Mouse (Mus musculus) retina, postnatal 1 day (tissue): ENCODE results near the gene Aaas.

Experiments used
- DNase-seq: peaks from one replicate; pipeline ENCODE4 v3.0.0-alpha.2; 2012

Gene Aaas

DNA sequence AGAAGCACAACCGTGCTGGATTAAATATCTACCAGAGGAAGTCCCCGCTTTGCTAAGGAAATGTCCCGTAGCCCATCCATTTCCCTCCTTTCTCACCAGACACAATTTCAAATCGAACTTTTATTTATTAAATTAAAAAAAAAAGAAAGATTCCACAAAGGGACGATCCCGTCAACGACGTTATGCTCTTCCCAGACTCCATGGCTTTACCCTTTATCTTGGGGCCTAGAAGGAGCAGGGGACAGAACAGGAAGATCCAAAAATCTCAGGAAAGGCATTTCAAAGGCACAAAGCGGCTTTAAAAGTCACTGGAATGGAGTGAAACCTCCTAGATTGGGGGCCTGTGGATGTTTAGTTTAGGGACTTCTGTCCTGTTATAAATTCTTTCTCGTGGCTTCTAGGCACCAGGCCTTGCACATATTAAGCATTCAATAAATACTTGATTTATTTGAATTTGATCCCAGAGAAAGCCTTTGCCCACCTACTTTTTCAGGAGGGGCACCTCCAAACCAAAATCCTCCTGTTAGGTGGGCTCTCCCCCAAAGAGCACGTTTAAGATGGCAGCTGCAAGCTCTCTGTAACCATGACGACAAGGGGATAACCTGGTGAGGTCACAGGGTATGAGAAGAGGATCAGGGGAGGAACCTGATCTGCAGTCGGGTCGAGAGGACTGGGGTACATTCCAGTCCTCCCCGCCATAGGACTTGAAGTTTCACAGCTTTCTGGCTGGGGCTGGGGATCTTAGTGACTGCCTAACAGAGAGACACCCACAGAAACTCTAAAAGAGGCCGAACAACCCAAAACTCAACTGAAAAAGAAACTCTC is 6.1 kb upstream of the Aaas start:
- no peak for DNase-seq

DNA sequence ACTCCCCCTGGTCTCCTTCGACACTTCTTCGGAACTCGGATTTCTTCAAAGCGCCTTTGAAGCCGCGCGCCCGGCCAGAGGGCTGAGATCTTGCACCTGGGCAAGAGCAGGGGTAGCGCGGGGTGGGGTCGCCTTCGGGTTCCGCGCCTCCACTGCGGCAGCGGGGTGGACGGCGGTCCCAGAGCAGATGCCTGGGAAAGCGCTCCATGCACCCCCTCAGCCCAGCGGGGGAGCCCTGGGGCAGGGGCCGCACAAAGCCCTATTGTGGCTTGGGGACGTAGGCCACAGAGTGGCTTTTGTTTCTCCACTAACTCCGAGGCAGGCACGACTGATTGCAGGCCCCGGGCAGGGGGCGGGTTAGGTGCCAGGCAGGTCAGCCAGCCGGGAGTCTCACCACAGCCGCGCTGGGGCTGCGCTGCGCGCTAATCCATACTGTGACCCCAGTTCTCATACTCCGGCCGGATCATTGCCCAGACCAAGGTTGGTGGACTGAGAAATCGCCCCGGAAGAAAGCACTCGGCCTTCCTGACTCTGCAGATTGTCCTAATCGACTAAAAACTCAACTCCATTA is 5.4 kb upstream of the Aaas start:
- peak; percentile 92 for DNase-seq

DNA sequence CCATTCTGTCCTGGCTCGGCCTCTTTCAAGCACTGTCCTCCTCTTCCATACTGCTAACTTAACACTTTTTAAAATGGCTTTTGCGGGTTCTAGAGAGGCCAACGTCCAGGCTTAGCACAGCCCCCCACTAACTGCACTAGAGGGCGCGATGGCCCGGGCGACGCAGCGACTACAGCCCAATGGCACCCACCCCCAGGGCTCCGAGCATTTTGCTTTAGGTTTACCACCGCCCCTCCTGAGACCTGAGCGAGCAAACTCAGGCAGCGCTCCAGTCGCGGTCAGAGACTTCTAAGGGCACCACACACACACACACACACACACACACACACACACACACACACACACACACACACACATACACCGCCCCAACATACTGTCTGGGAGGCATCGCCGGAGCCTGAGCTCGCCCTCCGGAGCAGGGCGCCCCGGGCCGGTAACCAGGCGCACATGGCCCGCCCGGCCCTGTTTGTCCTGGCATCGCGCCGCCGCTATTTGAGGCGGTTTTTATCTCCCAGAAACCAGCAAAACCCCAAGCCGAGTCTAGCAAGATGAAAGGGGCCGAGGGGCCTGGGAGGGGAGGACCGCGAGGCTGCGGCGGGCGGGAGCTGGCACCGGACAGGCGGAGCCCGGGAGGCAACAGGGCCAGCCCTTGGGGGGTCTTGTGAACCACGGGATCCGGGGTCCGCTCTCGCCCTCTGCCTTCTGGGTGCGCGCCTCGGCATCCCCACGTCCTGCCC is 4.7 kb upstream of the Aaas start:
- DNase-seq = peak; percentile 87

DNA sequence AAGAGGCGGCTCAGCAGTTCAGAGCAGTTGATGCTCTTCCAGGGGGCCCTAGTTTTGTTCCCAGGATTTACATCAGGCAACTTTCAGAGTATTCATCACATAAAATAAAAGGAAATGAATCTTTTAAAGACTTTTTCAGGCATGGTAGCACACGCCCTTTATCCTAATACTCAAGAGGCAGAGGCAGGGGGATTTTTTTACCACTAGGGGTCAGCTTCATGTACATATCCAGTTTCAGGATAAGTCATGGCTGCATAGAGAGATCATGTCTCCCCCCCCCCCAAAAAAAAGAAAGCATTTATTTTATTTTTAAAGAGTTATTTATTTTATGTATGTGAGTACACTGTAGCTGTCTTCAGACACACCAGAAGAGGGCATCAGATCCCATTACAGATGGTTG is 3.4 kb upstream of the Aaas start:
- DNase-seq = no peak

DNA sequence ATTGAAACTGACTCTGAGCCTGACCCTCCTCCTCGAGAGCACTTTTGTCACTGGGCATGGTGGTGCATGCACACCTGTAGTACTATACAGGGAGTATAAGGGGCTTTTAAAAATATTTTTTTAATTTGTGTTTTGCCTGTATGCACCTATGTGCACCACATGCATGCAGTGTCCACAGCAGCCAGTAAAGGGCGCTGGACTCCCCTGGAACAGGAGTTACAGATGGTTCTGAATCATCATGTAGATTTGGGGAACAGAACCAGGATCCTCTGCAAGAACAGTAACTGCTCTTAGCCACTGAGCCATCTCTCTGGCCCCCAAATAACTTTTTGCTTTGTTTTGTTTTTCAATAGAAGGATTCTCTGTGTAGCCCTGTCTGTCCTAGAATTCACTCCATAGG is 1.6 kb upstream of the Aaas start:
- no peak for DNase-seq

DNA sequence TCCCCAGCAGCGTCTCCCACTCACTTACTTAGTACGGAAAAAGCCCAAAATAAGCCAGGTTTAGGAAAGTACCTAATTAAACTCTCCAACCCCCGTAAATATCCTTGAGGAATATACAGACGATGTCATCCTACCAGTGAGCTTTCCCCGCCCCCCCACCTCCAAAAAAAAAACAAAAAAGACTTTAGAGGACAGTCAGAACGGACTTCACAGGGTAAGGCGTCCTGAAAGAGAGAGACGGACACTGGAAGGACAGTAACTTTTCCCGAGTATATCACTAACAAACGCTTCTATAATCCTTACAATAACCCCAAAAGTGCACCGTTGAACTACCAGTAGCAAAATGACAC is 346 bp upstream of the Aaas start:
- DNase-seq = no peak

DNA sequence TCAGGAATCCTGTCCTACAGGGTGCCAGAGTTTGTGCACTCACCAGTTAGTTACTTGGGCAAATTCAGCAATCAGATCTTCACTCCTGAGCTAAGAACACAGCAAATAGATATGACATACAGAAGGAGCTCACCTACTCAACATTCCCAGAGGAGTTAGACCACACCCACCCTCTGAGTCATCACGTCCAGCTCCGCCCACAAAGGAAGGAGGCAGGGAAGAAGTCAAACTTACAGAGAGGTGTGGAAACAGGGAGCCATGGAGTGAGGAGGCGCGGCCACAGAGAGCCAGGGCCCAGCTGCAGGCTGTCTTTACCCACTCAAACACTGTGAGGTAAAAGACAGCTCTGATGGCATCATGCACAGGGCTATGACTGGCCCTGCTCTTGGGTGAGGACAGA is 4.1 kb downstream of the Aaas start:
- DNase-seq = no peak

DNA sequence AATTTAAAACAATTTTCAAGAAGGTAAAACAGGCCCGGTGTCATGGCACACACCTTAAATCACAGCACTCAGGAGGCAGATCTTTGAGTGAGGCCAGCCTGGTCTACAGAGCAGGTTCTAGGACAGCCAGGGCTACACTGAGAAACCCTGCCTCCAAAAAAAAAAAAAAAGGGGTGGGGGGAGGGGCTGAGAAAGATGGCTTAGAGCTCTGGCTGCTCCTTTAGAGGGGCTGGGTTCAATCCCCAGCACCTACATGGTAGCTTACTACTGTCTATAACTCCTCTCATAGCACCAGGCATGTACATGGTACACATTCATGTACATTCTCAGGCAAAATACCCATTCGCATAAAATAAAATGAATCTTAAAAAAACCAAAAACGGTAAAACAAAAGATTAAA is 6.1 kb downstream of the Aaas start:
- no peak for DNase-seq

DNA sequence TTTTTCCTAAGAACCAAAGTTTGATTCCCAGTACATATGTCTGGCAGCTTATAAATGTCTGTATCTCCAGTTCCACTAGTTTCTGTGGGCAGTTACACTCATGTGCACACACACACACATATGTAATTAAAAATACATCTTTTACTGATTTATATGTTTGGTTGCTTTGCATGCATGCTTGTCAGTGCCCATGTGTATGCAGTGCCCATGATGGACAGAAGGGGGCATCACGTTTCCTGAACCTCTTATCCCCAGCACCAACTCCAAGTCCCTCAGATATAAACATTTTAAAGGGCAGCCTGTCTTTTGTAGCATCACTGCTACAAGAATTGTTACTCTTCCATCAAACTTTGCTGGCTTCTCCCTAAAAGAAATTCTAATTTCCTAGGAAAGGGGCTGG is 9.0 kb downstream of the Aaas start:
- DNase-seq = peak; percentile 63

DNA sequence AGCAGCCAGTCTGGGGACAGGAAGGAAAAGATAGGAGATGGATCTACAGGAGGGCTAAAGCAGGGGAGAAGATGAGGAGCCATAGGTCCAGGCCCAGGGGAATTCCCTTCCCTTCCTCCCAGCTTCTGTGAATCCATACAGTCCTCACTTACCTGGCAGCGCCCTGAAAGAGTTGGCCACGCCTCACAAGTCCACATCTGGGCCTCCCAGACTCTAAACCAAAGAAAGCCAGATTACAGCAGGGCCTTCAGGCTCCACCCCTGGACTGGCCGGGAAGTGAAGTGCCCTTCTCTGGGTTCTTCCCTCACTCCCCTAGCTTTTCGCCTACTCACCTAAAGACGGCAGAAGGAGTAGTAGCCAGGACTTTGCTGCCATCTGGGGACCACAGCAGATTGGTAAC is 11.0 kb downstream of the Aaas start:
- DNase-seq = no peak

DNA sequence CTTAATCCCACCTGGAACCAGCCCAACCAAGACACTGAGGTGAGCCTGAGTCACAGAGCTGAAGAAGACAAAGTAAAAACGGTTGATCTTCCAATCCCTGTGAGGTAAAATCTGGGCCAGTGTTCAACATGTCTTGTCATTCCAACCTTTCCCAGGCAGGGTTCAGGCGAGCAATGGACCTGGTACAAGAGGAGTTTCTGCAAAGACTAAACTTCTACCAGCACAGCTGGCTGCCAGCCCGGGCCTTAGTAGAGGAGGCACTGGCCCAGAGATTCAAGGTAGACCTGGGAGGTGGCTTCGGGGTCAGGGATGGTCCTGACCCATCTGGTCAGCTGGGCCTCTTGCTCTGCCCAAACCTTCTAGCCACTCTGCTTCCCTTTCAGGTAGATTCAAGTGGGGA is 13.6 kb downstream of the Aaas start:
- no peak for DNase-seq

DNA sequence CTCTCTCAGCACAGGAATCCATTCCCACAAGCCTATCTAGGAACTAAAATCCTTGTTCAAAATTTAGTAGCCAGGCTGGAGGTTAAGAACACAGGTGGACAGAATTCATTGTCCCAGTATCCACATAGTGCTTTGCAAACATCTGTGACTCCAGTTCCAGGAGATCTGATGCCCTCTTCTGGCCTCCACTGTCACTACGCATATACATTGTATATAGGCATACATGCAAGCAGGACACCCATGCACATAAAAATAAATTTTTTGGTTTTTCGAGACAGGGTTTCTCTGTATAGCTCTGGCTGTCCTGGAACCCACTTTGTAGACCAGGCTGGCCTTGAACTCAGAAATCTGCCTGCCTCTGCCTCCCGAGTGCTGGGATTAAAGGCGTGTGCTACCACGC is 14.6 kb downstream of the Aaas start:
- peak; percentile 55 for DNase-seq

DNA sequence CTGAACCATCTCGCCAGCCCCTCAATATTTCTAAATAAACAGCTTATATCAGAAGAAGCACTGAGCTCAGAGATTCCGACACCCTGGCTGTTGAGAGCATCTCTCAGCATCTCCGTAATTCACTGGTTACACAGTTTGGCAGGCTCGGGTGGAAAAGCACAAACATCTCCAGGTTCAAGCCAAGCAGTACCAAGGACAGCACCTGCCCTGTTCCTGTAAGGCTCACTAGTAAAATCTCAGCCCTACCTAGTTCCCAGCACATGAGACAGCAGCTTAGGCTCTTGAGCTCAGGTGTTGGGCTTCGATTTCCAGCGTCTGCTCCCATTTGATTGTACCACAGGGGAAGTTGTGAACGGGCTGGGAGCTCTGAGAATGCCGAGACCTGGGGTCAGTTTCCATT is 15.3 kb downstream of the Aaas start:
- no peak for DNase-seq

DNA sequence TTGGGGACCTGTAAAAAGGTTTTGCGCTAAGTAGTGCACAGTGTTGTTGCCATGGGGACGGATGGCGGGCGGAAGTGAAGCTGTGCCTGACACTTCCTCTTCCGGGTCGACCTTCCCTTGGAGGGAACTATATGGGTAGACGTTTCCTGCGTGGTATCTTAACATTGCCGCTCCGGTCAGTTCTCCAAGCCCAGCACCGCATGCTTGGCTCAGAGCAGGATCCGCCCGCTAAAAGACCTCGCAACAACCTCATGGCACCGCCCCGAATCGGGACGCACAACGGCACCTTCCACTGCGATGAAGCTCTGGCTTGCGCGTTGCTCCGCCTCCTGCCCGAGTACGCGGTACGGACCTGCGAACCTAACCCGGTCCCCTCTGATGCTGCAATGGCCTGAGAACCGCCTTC is 19.0 kb downstream of the Aaas start, which contains the start of gene Myg1:
Myg1 (plus strand) TSS at position 100 of the 406 bp plus-strand sequence.
- peak; percentile 93 for DNase-seq

DNA sequence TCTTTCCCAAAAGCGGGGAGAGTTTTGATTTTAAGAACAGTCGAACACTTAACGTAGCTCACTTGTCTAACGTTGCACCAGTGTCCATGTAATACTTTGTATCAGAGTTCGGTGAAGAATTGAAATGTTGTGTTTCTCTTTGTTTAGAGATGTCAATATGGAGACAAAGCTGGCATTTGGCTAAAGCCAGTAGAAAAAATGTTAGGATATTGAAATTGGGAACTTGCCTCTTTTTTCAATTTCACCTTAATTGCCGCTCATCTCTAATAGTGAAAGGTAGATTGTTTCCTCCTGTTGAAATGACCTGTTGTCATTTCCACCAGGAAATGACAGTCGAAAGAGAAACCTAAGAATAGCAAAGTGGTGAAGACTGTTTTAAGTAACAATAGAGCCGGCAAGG is 23.7 kb downstream of the Aaas start:
- no peak for DNase-seq

DNA sequence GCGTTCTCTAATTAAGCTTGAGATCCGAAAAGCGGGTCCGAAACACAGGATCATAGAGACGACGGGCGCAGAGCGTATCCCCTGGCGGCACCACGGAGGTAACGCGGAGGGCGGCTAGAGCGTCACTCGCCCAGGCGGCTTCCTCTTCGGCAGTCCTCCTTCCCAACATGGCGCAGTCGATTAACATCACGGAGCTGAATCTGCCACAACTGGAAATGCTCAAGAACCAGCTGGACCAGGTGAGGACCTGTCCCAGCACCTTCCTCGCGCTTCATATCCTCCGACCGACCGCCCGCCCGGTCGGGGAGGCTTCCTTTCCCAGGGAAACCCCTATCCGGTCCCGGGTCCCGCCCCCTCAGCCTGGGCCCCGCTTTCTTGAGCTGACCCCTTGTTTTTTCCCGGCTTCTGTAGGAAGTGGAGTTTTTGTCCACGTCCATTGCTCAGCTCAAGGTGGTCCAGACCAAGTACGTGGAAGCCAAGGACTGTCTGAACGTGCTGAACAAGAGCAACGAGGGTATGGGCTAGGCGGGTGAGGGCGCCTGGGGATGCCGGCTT is 24.5 kb downstream of the Aaas start, which contains the start of gene Pfdn5:
Pfdn5 (plus strand) TSS at position 95 of the 555 bp plus-strand sequence.
- peak; percentile 93 for DNase-seq

DNA sequence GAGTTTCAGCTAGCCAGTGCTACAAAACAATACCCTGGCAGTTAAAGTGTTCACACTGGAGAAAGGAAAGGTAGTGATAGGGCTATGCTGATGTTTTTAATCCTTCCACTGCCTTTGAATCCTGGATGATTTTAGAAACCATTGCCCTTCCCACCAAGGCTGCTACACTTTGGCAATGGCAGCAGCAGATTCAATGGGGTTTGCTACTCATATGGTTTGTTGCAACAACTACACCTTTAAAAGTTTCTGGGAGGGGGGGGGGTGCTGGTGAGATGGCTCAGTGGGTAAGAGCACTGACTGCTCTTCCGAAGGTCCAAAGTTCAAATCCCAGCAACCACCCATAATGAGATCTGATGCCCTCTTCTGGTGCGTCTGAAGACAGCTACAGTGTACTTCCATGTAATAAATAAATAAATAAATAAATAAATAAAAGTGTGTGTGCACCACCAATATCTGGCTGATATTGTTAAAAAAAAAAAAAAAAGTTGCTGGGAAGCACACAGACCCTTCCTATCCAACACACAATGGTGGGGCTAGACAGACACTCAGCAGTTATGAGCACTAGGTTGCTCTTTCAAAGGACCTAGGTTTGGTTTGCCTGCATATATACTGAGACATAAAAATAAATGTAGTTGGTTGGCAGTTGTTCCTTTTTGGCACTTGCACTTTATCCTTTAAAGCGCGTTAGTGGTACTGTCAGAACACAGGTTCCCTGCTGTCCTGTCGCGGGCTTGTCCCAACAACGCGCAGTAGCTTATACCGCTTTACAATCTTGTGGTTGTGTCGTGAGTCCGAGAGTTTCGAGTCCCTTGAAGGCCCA is 25.7 kb downstream of the Aaas start:
- no peak for DNase-seq

DNA sequence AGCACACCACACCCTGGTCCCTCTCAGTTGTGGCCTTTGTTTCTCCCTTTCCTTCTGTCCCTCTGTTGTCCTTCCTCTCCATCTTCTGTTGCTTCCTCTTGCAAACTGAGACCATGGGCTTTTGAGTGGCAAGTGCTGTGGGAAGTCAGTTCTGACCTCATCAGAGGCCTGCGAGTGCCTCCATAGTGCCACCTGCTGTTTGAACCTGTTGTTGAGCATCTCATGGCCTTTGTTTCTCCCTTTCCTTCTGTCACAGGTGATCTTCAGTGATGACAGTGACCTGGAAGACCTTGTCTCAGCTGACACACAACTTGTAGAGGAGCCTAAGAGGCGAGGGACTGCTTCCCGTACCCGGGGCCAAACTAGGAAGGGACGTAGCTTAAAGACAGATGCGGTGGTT is 34.3 kb downstream of the Aaas start:
- peak; percentile 69 for DNase-seq

DNA sequence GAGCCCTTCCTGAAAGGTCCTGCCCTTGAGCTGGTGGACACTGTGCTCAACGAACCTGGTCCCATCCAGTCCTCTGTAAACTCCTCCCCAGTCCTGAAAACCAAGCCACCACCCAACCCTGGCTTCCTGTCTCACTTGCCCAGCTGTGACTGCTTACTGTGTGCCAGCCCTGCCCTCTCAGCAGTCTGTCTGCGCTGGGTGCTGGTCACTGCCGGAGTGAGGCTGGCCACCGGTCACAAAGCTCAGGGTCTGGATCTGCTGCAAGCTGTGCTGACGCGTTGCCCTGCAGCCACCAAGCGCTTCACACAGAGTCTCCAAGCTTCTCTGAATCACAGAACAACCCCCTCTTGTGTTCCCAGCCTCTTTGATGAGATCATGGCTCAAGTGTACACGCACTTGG is 35.3 kb downstream of the Aaas start:
- no peak for DNase-seq

DNA sequence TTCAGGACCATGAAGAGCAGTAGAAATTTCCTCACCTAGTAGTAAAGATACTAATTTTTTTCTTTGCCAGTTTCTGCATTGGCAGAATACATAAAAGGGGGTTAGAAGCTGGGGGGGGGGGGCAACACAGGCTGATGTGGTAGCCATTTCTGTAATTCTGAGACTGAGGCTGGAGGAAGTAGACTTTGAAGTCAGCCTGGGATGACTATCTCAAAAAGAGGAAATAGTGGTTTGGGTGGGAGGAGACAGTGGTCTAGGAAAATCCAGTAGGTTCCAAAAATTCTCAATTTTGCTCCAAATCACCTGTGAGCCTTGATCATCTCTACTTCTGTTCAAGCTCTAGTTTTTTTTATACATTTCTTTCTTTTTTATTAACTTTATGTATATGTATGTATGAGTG is 39.1 kb downstream of the Aaas start:
- no peak for DNase-seq

DNA sequence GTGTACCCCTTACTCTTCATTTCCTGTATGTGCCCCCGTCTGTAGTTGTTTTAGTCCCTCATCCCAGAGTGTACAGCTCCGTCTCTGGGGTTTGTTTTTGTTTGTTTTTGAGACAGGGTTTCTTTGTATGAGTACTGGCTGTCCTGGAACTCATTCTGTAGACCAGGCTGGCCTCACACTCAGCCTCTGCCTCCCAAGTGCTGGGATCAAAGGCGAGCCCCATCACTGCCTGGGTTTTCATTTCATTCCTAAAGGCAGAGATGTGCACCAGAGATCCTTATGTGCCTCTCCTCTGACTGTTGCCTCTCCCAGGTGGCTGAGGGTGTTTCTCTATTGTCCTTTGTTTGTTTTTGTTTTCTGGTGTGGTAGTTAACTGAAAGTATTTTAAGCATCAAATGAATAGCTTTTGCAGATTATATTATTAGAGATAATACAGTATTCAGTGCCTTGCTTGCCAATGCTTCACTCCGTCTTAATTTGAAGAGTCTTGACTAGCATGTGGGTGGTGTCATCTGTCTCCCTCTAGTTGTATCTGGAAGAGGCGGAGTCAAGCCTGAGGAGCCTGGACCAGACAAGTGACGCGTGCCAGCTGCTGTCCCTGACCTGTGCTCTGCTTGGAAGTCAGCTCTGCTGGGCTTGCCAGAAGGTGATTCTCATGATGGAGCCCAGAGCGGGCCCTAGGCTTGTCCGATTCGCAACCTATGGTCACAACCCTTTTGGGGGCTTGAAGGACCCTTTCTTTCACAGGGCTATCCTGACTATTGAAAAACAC is 40.3 kb downstream of the Aaas start:
- DNase-seq = no peak

DNA sequence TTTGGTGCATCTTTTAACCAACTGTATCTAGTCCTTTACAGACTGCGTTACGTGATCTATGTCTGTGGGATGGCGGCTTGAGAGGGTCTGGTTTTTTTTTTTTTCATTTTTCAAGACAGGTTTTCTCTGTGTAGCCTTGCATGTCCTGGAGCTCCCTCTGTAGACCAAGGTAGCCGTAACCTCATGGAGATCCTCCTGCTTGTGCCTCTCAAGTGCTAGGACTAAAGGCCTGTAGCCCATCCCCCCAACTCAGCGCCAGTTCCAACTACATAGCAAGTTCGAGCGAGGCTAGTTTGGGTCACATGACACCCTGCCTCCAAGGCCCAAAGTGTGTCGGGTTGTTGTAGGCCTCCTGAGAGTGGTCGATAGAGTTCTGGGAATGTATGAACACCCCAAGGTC is 41.9 kb downstream of the Aaas start:
- DNase-seq = no peak
